Mouse (Mus musculus): ENCODE data around the gene Il3ra. TPM values are rescaled to one million over a fixed set of nuclear protein-coding genes. Genes with fewer than 3 reads are reported as not detected.

Gene Il3ra
- 10 to 100 TPM; 40.7 to 41.7 TPM for total RNA-seq (2023)

GRCm38 (mm10) chr14:14345948-14346812 is at the start of gene Il3ra:
Gene Il3ra, plus strand, starts transcription at chr14:14346275.

GRCm38 (mm10) chr14:14322528-14322927 is 23.5 kb upstream of the Il3ra start, which contains the start of gene Olfr31:
Gene Olfr31, plus strand, starts transcription at chr14:14322828.

GRCm38 (mm10) chr14:14400998-14401397 is 54.9 kb downstream of the Il3ra start, which contains the start of gene Olfr721-ps1:
Gene Olfr721-ps1, plus strand, starts transcription at chr14:14401298.

Other genes starting within 250 kb of the Il3ra start
- 10 to 100 TPM; 75.1 to 77.2 TPM for gene Psmd6, start 225.3 kb upstream of the Il3ra start, total RNA-seq (2023)
- gene Olfr720, start 159.4 kb upstream of the Il3ra start, total RNA-seq (2023): not detected
- gene Olfr31, start 23.4 kb upstream of the Il3ra start, total RNA-seq (2023): not detected
- gene Olfr721-ps1, start 55.0 kb downstream of the Il3ra start, total RNA-seq (2023): not detected

Measured in monocyte, adult 59 days (primary cell).